Mouse (Mus musculus): ENCODE measurements around the gene Uxt.

- TF ChIP-seq MAX (IDR thresholded peaks at IDR 0.05; ENCODE audit: low read length) (no peak), CTCF (conservative IDR thresholded peaks at IDR 0.05 in 1 of 2, IDR thresholded peaks at IDR 0.05 in 1 of 2; ENCODE audit: low read depth in 2 of 2, low read length in 2 of 2) (peak in 1 of 2 experiments; percentile 25; a peak in 2 of 4 replicates), USF1 (IDR thresholded peaks at IDR 0.05; ENCODE audit: low read depth, low read length) (no peak), POLR2A (IDR thresholded peaks at IDR 0.05; ENCODE audit: low read depth, low read length) (no peak), JUND (conservative IDR thresholded peaks at IDR 0.05; ENCODE audit: low read depth, low read length) (no peak), BHLHE40 (IDR thresholded peaks at IDR 0.05; ENCODE audit: low read depth, low read length) (no peak)
Observed at GRCm38 (mm10) chrX:20920249-20920843, 41.5 kb downstream of the Uxt start.
